Mouse (Mus musculus): ENCODE results near the gene St6galnac3.

St6galnac3 gene

GRCm38 (mm10) chr3:153267397-153267796 lies 457.6 kb downstream of the St6galnac3 start:
- DNase-seq = no peak

- no peak for DNase-seq
These were observed 463.0 kb downstream of the St6galnac3 start for GRCm38 (mm10) chr3:153261985-153262384.

GRCm38 (mm10) chr3:153260225-153260933 lies 464.6 kb downstream of the St6galnac3 start:
- DNase-seq = no peak

- no peak for DNase-seq
These were observed 469.1 kb downstream of the St6galnac3 start for GRCm38 (mm10) chr3:153255910-153256309.

GRCm38 (mm10) chr3:153251653-153252052 lies 473.3 kb downstream of the St6galnac3 start:
- no peak for DNase-seq

GRCm38 (mm10) chr3:153250598-153251257 lies 474.2 kb downstream of the St6galnac3 start:
- peak; percentile 60 for DNase-seq

- DNase-seq = no peak
These were observed 476.1 kb downstream of the St6galnac3 start for GRCm38 (mm10) chr3:153248866-153249265.

- no peak for DNase-seq
These were observed 476.9 kb downstream of the St6galnac3 start for GRCm38 (mm10) chr3:153248029-153248428.

GRCm38 (mm10) chr3:153242524-153242923 lies 482.4 kb downstream of the St6galnac3 start:
- DNase-seq = no peak

- DNase-seq = no peak
These were observed 483.8 kb downstream of the St6galnac3 start for GRCm38 (mm10) chr3:153241134-153241533.

GRCm38 (mm10) chr3:153240366-153240765 lies 484.6 kb downstream of the St6galnac3 start:
- DNase-seq = no peak

- DNase-seq = no peak
These were observed 486.6 kb downstream of the St6galnac3 start for GRCm38 (mm10) chr3:153238381-153238780.

- no peak for DNase-seq
These were observed 488.7 kb downstream of the St6galnac3 start for GRCm38 (mm10) chr3:153236262-153236661.

GRCm38 (mm10) chr3:153222611-153223402 lies 502.2 kb downstream of the St6galnac3 start:
- no peak for DNase-seq

- DNase-seq = no peak
These were observed 505.6 kb downstream of the St6galnac3 start for GRCm38 (mm10) chr3:153219391-153219790.

- no peak for DNase-seq
These were observed 516.8 kb downstream of the St6galnac3 start for GRCm38 (mm10) chr3:153208186-153208585.

- DNase-seq = no peak
These were observed 520.9 kb downstream of the St6galnac3 start for GRCm38 (mm10) chr3:153204046-153204445.

GRCm38 (mm10) chr3:153201835-153202234 lies 523.1 kb downstream of the St6galnac3 start:
- DNase-seq = no peak

GRCm38 (mm10) chr3:153200801-153201200 lies 524.2 kb downstream of the St6galnac3 start:
- no peak for DNase-seq

GRCm38 (mm10) chr3:153200076-153200475 lies 524.9 kb downstream of the St6galnac3 start:
- no peak for DNase-seq

- DNase-seq = no peak
These were observed 525.7 kb downstream of the St6galnac3 start for GRCm38 (mm10) chr3:153199251-153199650.

- no peak for DNase-seq
These were observed 526.5 kb downstream of the St6galnac3 start for GRCm38 (mm10) chr3:153198514-153198913.

- DNase-seq = no peak
These were observed 531.9 kb downstream of the St6galnac3 start for GRCm38 (mm10) chr3:153193025-153193424.

- DNase-seq = no peak
These were observed 534.2 kb downstream of the St6galnac3 start for GRCm38 (mm10) chr3:153190742-153191141.

All from cerebellum, adult 9-10 months (tissue).